Mouse (Mus musculus) heart, embryonic 14.5 days (tissue): ENCODE data around the gene Med27. TPM values are rescaled to one million over a fixed set of nuclear protein-coding genes. Genes with fewer than 3 reads are reported as not detected.
A peak's percentile ranks its signal among the peaks of the same experiment; 100 is the strongest.

Experiments used
- ATAC-seq: fragments of 200-750 bp; cut with Nextera tagmentation; 2 replicates; pipeline ENCODE4 v1.8.0; 2017; ENCODE audit warnings: low read depth, moderate TSS enrichment; ENCODE audit not compliant: insufficient number of reproducible peaks, insufficient read depth, low FRiP score
- H3K27ac ChIP-seq, 2 experiments: fragments of 200-500 bp in 1 of 2; fragments of 300-500 bp in 1 of 2; sonication (generic) in 1 of 2; replicated peaks in 1 of 2; 2 replicates each; pipeline ENCODE4 v1.5.1; 2012 to 2014; ENCODE audit warnings: low read depth in 2 of 2, low read length in 2 of 2, control low read depth in 1 of 2, mild to moderate bottlenecking in 1 of 2, mixed read lengths in 1 of 2; ENCODE audit not compliant: control insufficient read depth in 1 of 2, insufficient read depth in 1 of 2
- H3K27me3 ChIP-seq: fragments of 300-500 bp; sonication (generic); 2 replicates; pipeline ENCODE4 v1.6.1; 2014; ENCODE audit warnings: mild to moderate bottlenecking, low read length, control low read depth; ENCODE audit not compliant: control insufficient read depth, insufficient read depth
- H3K36me3 ChIP-seq: fragments of 300-500 bp; sonication (generic); 2 replicates; pipeline ENCODE4 v1.6.1; 2014; ENCODE audit warnings: mild to moderate bottlenecking, control low read depth, low read length, mixed read lengths; ENCODE audit not compliant: control insufficient read depth, insufficient read depth
- H3K4me1 ChIP-seq, 2 experiments: fragments of 200-500 bp in 1 of 2; fragments of 300-500 bp in 1 of 2; sonication (generic) in 1 of 2; 2 replicates each; pipeline ENCODE4 v1.6.1; 2012 to 2014; ENCODE audit warnings: low read length in 2 of 2, control low read depth in 1 of 2, mixed read lengths in 1 of 2; ENCODE audit not compliant: control insufficient read depth in 2 of 2, insufficient read depth in 2 of 2
- H3K4me2 ChIP-seq: fragments of 300-500 bp; sonication (generic); 2 replicates; pipeline ENCODE4 v1.6.1; 2014; ENCODE audit warnings: mild to moderate bottlenecking, low read length
- H3K4me3 ChIP-seq, 2 experiments: fragments of 200-500 bp in 1 of 2; fragments of 300-500 bp in 1 of 2; sonication (generic) in 1 of 2; 2 replicates each; pipeline ENCODE4 v1.5.1; 2012 to 2014; ENCODE audit warnings: low read length in 2 of 2, mild to moderate bottlenecking in 2 of 2, control low read depth in 1 of 2, low read depth in 1 of 2, moderate library complexity in 1 of 2; ENCODE audit not compliant: control insufficient read depth in 1 of 2, insufficient read depth in 1 of 2
- H3K9ac ChIP-seq: fragments of 300-500 bp; sonication (generic); 2 replicates; pipeline ENCODE4 v1.6.1; 2014; ENCODE audit warnings: mild to moderate bottlenecking, low read length
- H3K9me3 ChIP-seq: fragments of 300-500 bp; sonication (generic); 2 replicates; pipeline ENCODE4 v1.6.1; 2016; ENCODE audit warnings: low read length, control low read depth; ENCODE audit not compliant: control insufficient read depth
- WGBS: fragments of 180-500 bp; shearing (Covaris S2); extraction: QIAGEN DNeasy Blood & Tissue Kit; methylation state at CpG from one replicate; pipeline ENCODE4 v1.1.7; 2014; 5-methylcytosine and 5-hydroxymethylcytosine counted together
- polyA plus RNA-seq: library from polyadenylated mRNA; unstranded; fragments of >200 nt; fragmentation: Nextera tagmentation; extraction: Ambion mirVana; gene quantifications from 2 replicates; pipeline ENCODE4 v1.2.1, GENCODE M21; 2014

Med27 gene
- polyA plus RNA-seq, 1 experiment from 2014 or later = 34.5 TPM

DNA sequence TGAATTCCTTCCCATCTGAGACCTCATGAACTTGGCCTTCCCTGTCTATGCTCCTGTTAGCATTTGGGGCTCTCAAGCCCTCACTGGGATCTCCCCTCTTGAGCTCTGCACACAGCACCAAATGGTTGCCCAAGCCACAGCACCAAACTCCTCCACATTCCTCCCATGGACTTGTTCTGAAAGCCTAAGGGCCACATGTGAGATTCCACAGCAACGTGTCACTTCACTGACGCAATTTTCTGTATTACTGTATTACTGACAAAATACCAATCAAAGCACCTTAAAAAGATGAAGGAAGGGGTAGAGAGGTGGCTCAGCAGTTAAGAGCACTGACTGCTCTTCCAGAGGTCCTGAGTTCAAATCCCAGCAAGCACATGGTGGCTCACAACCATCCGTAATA, 185.6 kb downstream of the Med27 start:
- no peak overlapping the region for H3K9ac ChIP-seq
- H3K4me1 ChIP-seq = peaks cover 12 to 16% of the 10 kb centered on the region in 2 experiments
- H3K27ac ChIP-seq = no peak overlapping the region
- no peak for ATAC-seq
- H3K9me3 ChIP-seq = no peaks in the 10 kb centered on the region
- no peaks in the 10 kb centered on the region for H3K36me3 ChIP-seq
- no peak overlapping the region for H3K4me2 ChIP-seq
- H3K4me3 ChIP-seq = no peak overlapping the region
- no peaks in the 10 kb centered on the region for H3K27me3 ChIP-seq
- 87% methylated on average over 3 of the region's 3 CpGs for WGBS

DNA sequence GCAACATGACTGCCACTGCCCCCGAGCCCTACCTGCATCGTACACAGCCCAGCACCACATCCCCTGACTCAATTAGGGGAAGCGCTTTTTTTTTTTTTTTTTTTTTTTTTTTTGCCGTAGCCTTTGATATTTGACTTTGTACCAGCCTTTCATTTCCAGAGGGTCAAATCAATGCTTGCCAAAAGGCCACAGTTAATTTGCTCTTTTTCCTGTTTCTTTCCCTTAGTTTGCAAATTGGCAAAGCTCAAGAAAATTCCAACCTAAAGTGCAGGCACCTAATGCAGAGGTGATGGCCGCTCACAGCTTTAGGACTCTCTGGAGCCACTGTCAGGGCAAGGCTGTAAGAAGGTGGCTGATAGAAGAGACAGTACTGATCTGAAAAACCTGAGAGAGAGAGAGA, 186.3 kb downstream of the Med27 start:
- Histone ChIP-seq H3K4me1 (peaks cover 12 to 16% of the 10 kb centered on the region in 2 experiments), H3K9ac (no peak overlapping the region), H3K4me3 (no peak overlapping the region), H3K36me3 (no peaks in the 10 kb centered on the region), H3K9me3 (no peaks in the 10 kb centered on the region), H3K27ac (no peak overlapping the region), H3K27me3 (no peaks in the 10 kb centered on the region), H3K4me2 (no peak overlapping the region)
- 82% methylated on average over 5 of the region's 5 CpGs for WGBS
- ATAC-seq = no peak

DNA sequence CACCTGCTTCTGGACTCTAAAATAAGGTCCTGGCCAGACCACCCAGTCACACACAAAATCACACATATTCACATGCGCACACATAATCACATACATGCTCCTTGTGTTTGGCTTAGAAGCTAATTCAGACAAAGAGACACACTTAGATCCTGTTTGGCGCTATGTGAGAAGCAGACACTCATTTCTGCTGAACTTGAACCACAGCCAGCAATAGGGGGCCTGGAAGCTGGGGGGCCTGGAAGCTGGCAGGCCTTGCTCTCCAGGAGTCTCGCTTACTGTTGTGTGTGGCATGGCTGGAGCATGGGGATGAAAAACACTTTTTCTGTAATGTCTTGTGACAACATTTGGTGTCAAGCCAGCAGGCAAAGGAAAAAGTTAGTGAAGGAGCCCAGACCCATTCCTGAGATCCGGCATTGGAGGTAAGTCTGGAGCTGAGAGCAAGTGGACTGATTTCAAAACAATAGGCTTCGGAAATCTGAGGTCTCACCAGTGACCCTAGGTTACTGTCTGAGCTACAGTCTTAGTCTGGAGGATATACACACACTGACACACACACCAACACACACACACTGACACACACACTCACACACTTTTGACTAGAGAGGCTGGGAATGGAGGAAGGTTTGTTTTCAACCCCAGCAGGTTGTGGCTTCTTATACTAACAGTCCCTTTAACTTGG, 189.1 kb downstream of the Med27 start:
- Histone ChIP-seq H3K4me3 (no peak overlapping the region), H3K27me3 (no peaks in the 10 kb centered on the region), H3K4me2 (no peak overlapping the region), H3K27ac (peak overlapping the region; percentile 24 to 29; a peak in 2 of 4 replicates), H3K36me3 (no peaks in the 10 kb centered on the region), H3K9me3 (no peaks in the 10 kb centered on the region), H3K9ac (no peak overlapping the region), H3K4me1 (peaks cover 12 to 16% of the 10 kb centered on the region in 2 experiments)
- ATAC-seq = peak; percentile 52; the same call in 1 of the 2 replicates
- WGBS = 62% methylated on average over 5 of the region's 5 CpGs

DNA sequence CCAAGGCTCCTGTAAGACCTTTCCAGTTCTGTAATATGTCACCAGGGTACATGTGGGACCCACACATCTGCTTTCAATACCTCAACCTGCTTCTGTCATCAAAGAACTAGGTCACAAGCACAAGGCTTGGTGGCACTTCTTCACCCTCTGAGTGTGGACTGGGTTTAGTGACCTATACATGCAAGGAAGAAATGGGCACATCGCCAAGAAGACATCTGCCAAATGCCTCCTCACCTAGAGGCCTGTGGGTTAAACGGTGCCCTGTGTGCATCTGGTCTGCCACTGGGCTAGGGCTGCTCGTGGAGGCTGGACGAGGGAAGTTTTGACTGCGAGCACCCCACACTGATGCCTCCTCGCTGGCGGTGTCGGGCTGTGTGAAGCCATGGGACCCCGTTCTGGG, 189.9 kb downstream of the Med27 start:
- no peaks in the 10 kb centered on the region for H3K9me3 ChIP-seq
- H3K36me3 ChIP-seq = no peaks in the 10 kb centered on the region
- H3K9ac ChIP-seq = 0 out of 2 replicates have a peak overlapping the region, but pooled peaks have one; percentile 4
- H3K4me1 ChIP-seq = peaks cover 12 to 16% of the 10 kb centered on the region in 2 experiments
- no peaks in the 10 kb centered on the region for H3K27me3 ChIP-seq
- H3K4me2 ChIP-seq = no peak overlapping the region
- H3K4me3 ChIP-seq = no peak overlapping the region
- WGBS = 83% methylated on average over 9 of the region's 9 CpGs
- H3K27ac ChIP-seq = 0 out of 4 replicates have a peak overlapping the region, but pooled peaks of 1 of the 2 experiments have one; percentile 24
- no peak for ATAC-seq

DNA sequence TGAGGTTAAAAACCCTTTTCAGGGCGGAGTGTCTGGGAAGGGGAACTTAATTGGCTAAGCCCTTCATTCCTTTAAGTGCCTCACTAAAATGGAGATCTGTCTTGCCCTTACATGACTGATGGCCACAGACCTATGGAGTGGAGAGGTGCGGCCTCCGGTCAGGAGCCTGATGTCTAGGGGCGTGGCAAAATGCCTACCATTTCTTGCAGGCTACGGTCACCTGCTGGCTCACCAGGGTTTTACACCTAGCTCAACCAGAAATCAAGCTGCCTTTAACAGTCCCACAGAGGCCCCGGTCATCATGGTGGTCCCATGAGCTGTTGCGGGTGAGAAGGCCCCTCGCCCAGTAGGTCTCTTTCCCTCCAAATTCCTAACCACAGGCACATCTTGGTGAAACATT, 190.7 kb downstream of the Med27 start:
- Histone ChIP-seq H3K9me3 (no peaks in the 10 kb centered on the region), H3K4me2 (no peak overlapping the region), H3K27me3 (no peaks in the 10 kb centered on the region), H3K27ac (no peak overlapping the region), H3K4me3 (no peak overlapping the region), H3K4me1 (peaks cover 12 to 16% of the 10 kb centered on the region in 2 experiments), H3K36me3 (no peaks in the 10 kb centered on the region), H3K9ac (no peak overlapping the region)
- 88% methylated on average over 8 of the region's 8 CpGs for WGBS
- no peak for ATAC-seq

DNA sequence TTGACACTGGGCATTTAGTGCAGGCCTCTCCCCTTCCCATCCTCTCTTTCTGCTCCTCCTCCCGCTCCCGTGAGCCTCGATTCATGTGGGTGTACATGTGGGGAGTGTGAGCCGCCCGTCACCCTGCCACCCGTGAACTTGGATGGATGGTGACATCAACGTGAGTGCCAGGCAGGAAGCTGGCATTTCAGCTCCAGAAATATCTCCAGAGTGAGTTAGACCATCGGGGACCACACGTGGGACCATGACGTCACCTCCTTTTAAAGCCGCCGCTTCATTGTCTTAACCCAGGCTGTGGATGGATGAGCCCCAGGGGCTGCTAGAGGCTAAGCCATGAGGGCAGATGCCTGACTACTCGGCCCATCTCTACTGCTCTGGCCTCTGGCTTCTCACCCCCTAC, 195.4 kb downstream of the Med27 start:
- H3K36me3 ChIP-seq = no peaks in the 10 kb centered on the region
- no peak overlapping the region for H3K4me3 ChIP-seq
- H3K9me3 ChIP-seq = no peaks in the 10 kb centered on the region
- no peak overlapping the region for H3K9ac ChIP-seq
- H3K4me2 ChIP-seq = no peak overlapping the region
- no peak overlapping the region for H3K27ac ChIP-seq
- H3K4me1 ChIP-seq = peaks cover 3 to 9% of the 10 kb centered on the region in 2 experiments; a peak in 3 of 4 replicates
- WGBS = 60% methylated on average over 12 of the region's 13 CpGs
- no peak for ATAC-seq
- H3K27me3 ChIP-seq = no peaks in the 10 kb centered on the region

DNA sequence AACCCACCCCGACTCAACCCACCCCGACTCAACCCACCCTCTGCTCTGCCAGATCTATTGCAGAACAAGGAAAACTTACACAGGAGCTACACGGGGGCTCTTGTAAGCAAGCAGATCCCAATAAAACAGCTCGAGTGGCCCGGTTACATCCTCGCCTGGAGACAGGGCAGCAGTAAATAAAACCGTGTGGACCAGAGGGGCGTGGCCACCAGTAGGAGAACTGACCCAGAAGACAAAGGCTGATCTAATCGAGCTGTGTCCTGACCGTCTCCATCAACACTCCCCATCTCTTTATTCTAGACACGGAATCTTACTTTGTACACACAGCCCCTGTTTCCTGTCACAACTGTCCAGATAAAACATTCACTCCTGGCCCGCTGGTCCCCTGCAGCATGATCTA, 200.0 kb downstream of the Med27 start:
- Histone ChIP-seq H3K4me1 (peaks cover 3 to 9% of the 10 kb centered on the region in 2 experiments; a peak in 3 of 4 replicates), H3K36me3 (no peaks in the 10 kb centered on the region), H3K9me3 (no peaks in the 10 kb centered on the region), H3K4me3 (no peak overlapping the region), H3K4me2 (no peak overlapping the region), H3K27me3 (no peaks in the 10 kb centered on the region), H3K27ac (no peak overlapping the region), H3K9ac (no peak overlapping the region)
- ATAC-seq = no peak
- 19% methylated on average over 12 of the region's 12 CpGs for WGBS
